Mouse (Mus musculus): ENCODE measurements at regions not wholly inside any gene's neighbourhood (a gene's known extent, or its start where the extent isn't known, plus 50 kb on each side); places are given as distances from the start of the nearest gene placed in this dataset.
"Not testable (repeated sequence)": the region's sequence is repeated elsewhere in the genome, so short reads cannot be mapped to it uniquely, and the experiment has no call there.

GRCm38 (mm10) chr13:13888847-13889246 is 65.4 kb upstream of the B3galnt2 start:
- not testable (repeated sequence) for DNase-seq

GRCm38 (mm10) chr13:13889297-13890120 is 64.8 kb upstream of the B3galnt2 start:
- peak; percentile 94 for DNase-seq

GRCm38 (mm10) chr13:13902186-13902585 is 52.1 kb upstream of the B3galnt2 start:
- DNase-seq = not testable (repeated sequence)
